ENCODE assay signal across 25 mouse cellular contexts in genomic region chr19:35787246-35788021, GRCm38 (mm10).
DNase-seq lines count a peak whose midpoint lies in the region; ATAC-seq and TF ChIP-seq lines count a peak whose summit lies in the region.
"Had no signal": no experiment of that assay in that cellular context is flagged by ENCODE, and none has a peak within 500 bp of the region (broad histone marks: within the 10 kb centered on the region; RNA-seq: fewer than 3 reads in every experiment).

No protein-coding gene starts in this region.

- no peak overlapping the region for H3K4me2 ChIP-seq in hindbrain, embryonic 14.5 days (replicated peaks)
- H3K4me2 ChIP-seq in hindbrain, embryonic 11.5 days (replicated peaks; ENCODE audit: low read depth, low read length): no peak overlapping the region
- H3K4me2 ChIP-seq in neural tube, embryonic 13.5 days: no peak overlapping the region
- no peak overlapping the region for H3K4me2 ChIP-seq in hindbrain, postnatal 0 days (ENCODE audit: low read depth, low read length)
- H3K4me2 ChIP-seq: forebrain, embryonic 13.5 days; heart, embryonic 12.5 days; heart, embryonic 15.5 days; intestine, embryonic 15.5 days had no signal

- no peaks in the 10 kb centered on the region for H3K4me1 ChIP-seq in hindbrain, embryonic 14.5 days (replicated peaks; ENCODE audit: control insufficient read depth, insufficient read depth, low read length)
- no peaks in the 10 kb centered on the region for H3K4me1 ChIP-seq in hindbrain, embryonic 11.5 days (replicated peaks; ENCODE audit: control insufficient read depth, insufficient read depth, low read length)
- H3K4me1 ChIP-seq in neural tube, embryonic 13.5 days (replicated peaks): no peaks in the 10 kb centered on the region
- no peaks in the 10 kb centered on the region for H3K4me1 ChIP-seq in hindbrain, postnatal 0 days (ENCODE audit: insufficient read depth, low read length)
- H3K4me1 ChIP-seq: forebrain, embryonic 10.5 days; forebrain, embryonic 13.5 days; heart, embryonic 12.5 days; heart, embryonic 15.5 days; intestine, embryonic 15.5 days had no signal

- H3K9me3 ChIP-seq in hindbrain, embryonic 14.5 days (ENCODE audit: control insufficient read depth, low read length): no peaks in the 10 kb centered on the region
- no peaks in the 10 kb centered on the region for H3K9me3 ChIP-seq in hindbrain, embryonic 11.5 days (ENCODE audit: control insufficient read depth, low read length)
- no peaks in the 10 kb centered on the region for H3K9me3 ChIP-seq in neural tube, embryonic 13.5 days
- H3K9me3 ChIP-seq in hindbrain, postnatal 0 days (ENCODE audit: low read length): no peaks in the 10 kb centered on the region
- H3K9me3 ChIP-seq: forebrain, embryonic 10.5 days; forebrain, embryonic 13.5 days; heart, embryonic 12.5 days; heart, embryonic 15.5 days; intestine, embryonic 15.5 days had no signal

- ATAC-seq in hindbrain, embryonic 14.5 days (ENCODE audit: low FRiP score): peak; percentile 53; the same call in 1 of the 2 replicates
- no peak for ATAC-seq in hindbrain, embryonic 11.5 days (ENCODE audit: low FRiP score)
- ATAC-seq in neural tube, embryonic 13.5 days (ENCODE audit: low read depth): peak; percentile 89
- no peak for ATAC-seq in hindbrain, postnatal 0 days
- ATAC-seq: CD4-positive, CD25-positive, alpha-beta regulatory T cell, adult 4 months; forebrain, embryonic 13.5 days; intestine, embryonic 15.5 days had no signal

- peak overlapping the region; percentile 66 for H3K27ac ChIP-seq in hindbrain, embryonic 14.5 days
- no peak overlapping the region for H3K27ac ChIP-seq in hindbrain, embryonic 11.5 days (ENCODE audit: low read depth, low read length)
- H3K27ac ChIP-seq in neural tube, embryonic 13.5 days (replicated peaks): peak overlapping the region; percentile 77
- H3K27ac ChIP-seq in hindbrain, postnatal 0 days: no peak overlapping the region
- H3K27ac ChIP-seq: forebrain, embryonic 10.5 days; forebrain, embryonic 13.5 days; heart, embryonic 15.5 days; intestine, embryonic 15.5 days had no signal

- WGBS in hindbrain, embryonic 14.5 days: 80% methylated on average over 6 of the region's 6 CpGs
- WGBS in hindbrain, embryonic 11.5 days: 90% methylated on average over 6 of the region's 6 CpGs
- 74% methylated on average over 6 of the region's 6 CpGs for WGBS in neural tube, embryonic 13.5 days
- WGBS in hindbrain, postnatal 0 days: 80% methylated on average over 6 of the region's 6 CpGs

- no peak overlapping the region for H3K9ac ChIP-seq in hindbrain, embryonic 14.5 days
- no peak overlapping the region for H3K9ac ChIP-seq in hindbrain, embryonic 11.5 days (ENCODE audit: low read depth, low read length)
- H3K9ac ChIP-seq in neural tube, embryonic 13.5 days: no peak overlapping the region
- no peak overlapping the region for H3K9ac ChIP-seq in hindbrain, postnatal 0 days (replicated peaks; ENCODE audit: low read length)
- H3K9ac ChIP-seq: forebrain, embryonic 13.5 days; heart, embryonic 12.5 days; heart, embryonic 15.5 days; intestine, embryonic 15.5 days had no signal

- DNase-seq in hindbrain, embryonic 14.5 days (ENCODE audit: low spot score): peak; percentile 32
- no peak for DNase-seq in hindbrain, embryonic 11.5 days (ENCODE audit: low spot score)
- no peak for DNase-seq in neural tube, embryonic 10.5 days (ENCODE audit: extremely low spot score, low spot score)
- peak; percentile 17 for DNase-seq in hindbrain, postnatal 0 days (ENCODE audit: low spot score)
- no peak for DNase-seq in heart, postnatal 10 days
- no peak for DNase-seq in left cerebral cortex, adult 18-20 months (ENCODE audit: low spot score in 2 of 2)
- DNase-seq: adrenal gland, adult 2 months; adrenal gland, postnatal 14 days; cerebellum, adult 11-12 months; cerebellum, adult 8-10 months; cerebellum, postnatal 10 days; cerebellum, postnatal 36 days; embryo, embryonic 11 days; gastrocnemius, postnatal 25 days; heart, adult 18-20 months; heart, postnatal 14 days; heart, postnatal 4 days; kidney, adult 11 months had no signal

- no peaks in the 10 kb centered on the region for H3K36me3 ChIP-seq in hindbrain, embryonic 14.5 days (replicated peaks; ENCODE audit: control insufficient read depth, insufficient read depth)
- no peaks in the 10 kb centered on the region for H3K36me3 ChIP-seq in hindbrain, embryonic 11.5 days (ENCODE audit: control insufficient read depth, insufficient read depth, low read length)
- H3K36me3 ChIP-seq in neural tube, embryonic 13.5 days: no peaks in the 10 kb centered on the region
- H3K36me3 ChIP-seq in hindbrain, postnatal 0 days (ENCODE audit: insufficient read depth, low read length): no peaks in the 10 kb centered on the region
- H3K36me3 ChIP-seq: forebrain, embryonic 10.5 days; heart, embryonic 12.5 days; heart, embryonic 15.5 days; intestine, embryonic 15.5 days had no signal

- intact Hi-C loops in heart, postnatal 10 days (cut with DNase I): no loop called here

- no peaks in the 10 kb centered on the region for H3K27me3 ChIP-seq in hindbrain, embryonic 14.5 days (ENCODE audit: control insufficient read depth, insufficient read depth, low read length)
- no peaks in the 10 kb centered on the region for H3K27me3 ChIP-seq in hindbrain, embryonic 11.5 days (ENCODE audit: control insufficient read depth, insufficient read depth, low read length)
- no peaks in the 10 kb centered on the region for H3K27me3 ChIP-seq in neural tube, embryonic 13.5 days
- no peaks in the 10 kb centered on the region for H3K27me3 ChIP-seq in hindbrain, postnatal 0 days (ENCODE audit: insufficient read depth, low read length)
- H3K27me3 ChIP-seq: forebrain, embryonic 13.5 days; heart, embryonic 12.5 days; heart, embryonic 15.5 days; intestine, embryonic 15.5 days had no signal

- TF ChIP-seq CTCF in hindbrain, postnatal 0 days (IDR thresholded peaks at IDR 0.05; ENCODE audit: low read depth): no peak

- H3K4me3 ChIP-seq in hindbrain, embryonic 14.5 days (replicated peaks; ENCODE audit: low read length): no peak overlapping the region
- no peak overlapping the region for H3K4me3 ChIP-seq in hindbrain, embryonic 11.5 days (ENCODE audit: low read depth, low read length)
- no peak overlapping the region for H3K4me3 ChIP-seq in neural tube, embryonic 13.5 days
- H3K4me3 ChIP-seq in hindbrain, postnatal 0 days (ENCODE audit: low read length): no peak overlapping the region
- H3K4me3 ChIP-seq: forebrain, embryonic 10.5 days; forebrain, embryonic 13.5 days; heart, embryonic 12.5 days; heart, embryonic 15.5 days; intestine, embryonic 15.5 days had no signal

Comparison
In these comparisons a context has a peak if more than half of its experiments do, and no peak if none do; other contexts are left out.
1. ATAC-seq: peak in hindbrain, embryonic 14.5 days (single experiment) and neural tube, embryonic 13.5 days (single experiment); none in hindbrain, embryonic 11.5 days (single experiment) and hindbrain, postnatal 0 days (single experiment).
2. DNase-seq: peak in hindbrain, embryonic 14.5 days (single experiment) and hindbrain, postnatal 0 days (single experiment); none in hindbrain, embryonic 11.5 days (single experiment), neural tube, embryonic 10.5 days (single experiment), heart, postnatal 10 days (0 of 2) and left cerebral cortex, adult 18-20 months (0 of 2).
3. H3K27ac ChIP-seq: peak in hindbrain, embryonic 14.5 days (single experiment) and neural tube, embryonic 13.5 days (single experiment); none in hindbrain, embryonic 11.5 days (single experiment) and hindbrain, postnatal 0 days (single experiment).